Mouse (Mus musculus) forebrain, embryonic 11.5 days (tissue): ENCODE measurements at regions not wholly inside any gene's neighbourhood (a gene's known extent, or its start where the extent isn't known, plus 50 kb on each side); places are given as distances from the start of the nearest gene placed in this dataset.

Experiments
- ATAC-seq: fragments of 200-750 bp; cut with Nextera tagmentation; replicated peaks from 2 replicates; pipeline ENCODE4 v1.8.0; 2017; ENCODE audit warnings: moderate TSS enrichment; ENCODE audit not compliant: low FRiP score
- DNase-seq: peaks from one replicate; pipeline ENCODE4 v3.0.0-alpha.2; 2017; ENCODE audit warnings: low spot score
- H3K27ac ChIP-seq: fragments of 300-500 bp; sonication (generic); 2 replicates; pipeline ENCODE4 v1.5.1; 2014; ENCODE audit warnings: low read depth, low read length
- H3K27me3 ChIP-seq: fragments of 300-500 bp; sonication (generic); 2 replicates; pipeline ENCODE4 v1.6.1; 2014; ENCODE audit warnings: mild to moderate bottlenecking, low read length, mixed read lengths; ENCODE audit not compliant: control insufficient read depth, insufficient read depth
- H3K36me3 ChIP-seq: fragments of 300-500 bp; sonication (generic); 2 replicates; pipeline ENCODE4 v1.6.1; 2014; ENCODE audit warnings: mild to moderate bottlenecking, low read length, moderate library complexity, mixed read lengths; ENCODE audit not compliant: control insufficient read depth, insufficient read depth
- H3K4me1 ChIP-seq: fragments of 300-500 bp; sonication (generic); replicated peaks from 2 replicates; pipeline ENCODE4 v1.6.1; 2014; ENCODE audit warnings: low read length, mixed read lengths; ENCODE audit not compliant: control insufficient read depth, insufficient read depth
- H3K4me2 ChIP-seq: fragments of 300-500 bp; sonication (generic); 2 replicates; pipeline ENCODE4 v1.6.1; 2014; ENCODE audit warnings: low read depth, mild to moderate bottlenecking, low read length, moderate library complexity, mixed read lengths; ENCODE audit not compliant: severe bottlenecking
- H3K4me3 ChIP-seq: fragments of 300-500 bp; sonication (generic); 2 replicates; pipeline ENCODE4 v1.5.1; 2014; ENCODE audit warnings: low read depth, low read length
- H3K9ac ChIP-seq: fragments of 300-500 bp; sonication (generic); 2 replicates; pipeline ENCODE4 v1.6.1; 2014; ENCODE audit warnings: low read length
- H3K9me3 ChIP-seq: fragments of 300-500 bp; sonication (generic); 2 replicates; pipeline ENCODE4 v1.6.1; 2016; ENCODE audit warnings: low read length, mixed read lengths; ENCODE audit not compliant: control insufficient read depth
- WGBS: fragments of 180-500 bp; shearing (Covaris S2); extraction: QIAGEN DNeasy Blood & Tissue Kit; methylation state at CpG from one replicate; pipeline ENCODE4 v1.1.7; 2014; 5-methylcytosine and 5-hydroxymethylcytosine counted together

DNA sequence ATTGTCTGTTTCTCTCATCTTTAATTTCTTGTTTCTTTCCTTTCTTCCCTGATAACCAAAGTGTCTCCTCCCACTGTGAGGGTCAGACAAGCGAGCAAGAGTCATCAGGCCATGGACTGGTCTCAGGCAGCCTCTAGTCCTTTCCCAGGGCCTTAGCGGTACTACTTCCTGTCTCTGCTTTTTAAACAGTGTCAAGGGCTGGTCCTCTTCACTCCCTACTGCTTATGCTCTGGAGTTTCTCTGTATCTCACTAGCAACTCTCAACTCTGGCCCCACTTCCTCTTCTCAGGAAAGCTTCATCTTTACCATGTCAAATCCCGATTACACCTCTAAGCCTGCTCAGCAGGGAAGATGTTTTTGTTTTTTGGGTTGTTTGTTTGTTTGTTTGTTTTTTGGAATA lies 124.1 kb downstream of the Pten start:
- 94% methylated on average over 3 of the region's 3 CpGs for WGBS
- Histone ChIP-seq H3K9ac (no peak overlapping the region), H3K4me3 (no peak overlapping the region), H3K27me3 (no peaks in the 10 kb centered on the region), H3K9me3 (no peaks in the 10 kb centered on the region), H3K27ac (no peak overlapping the region), H3K4me1 (no peaks in the 10 kb centered on the region), H3K4me2 (no peak overlapping the region), H3K36me3 (no peaks in the 10 kb centered on the region)
- DNase-seq: no peak
- no peak for ATAC-seq

DNA sequence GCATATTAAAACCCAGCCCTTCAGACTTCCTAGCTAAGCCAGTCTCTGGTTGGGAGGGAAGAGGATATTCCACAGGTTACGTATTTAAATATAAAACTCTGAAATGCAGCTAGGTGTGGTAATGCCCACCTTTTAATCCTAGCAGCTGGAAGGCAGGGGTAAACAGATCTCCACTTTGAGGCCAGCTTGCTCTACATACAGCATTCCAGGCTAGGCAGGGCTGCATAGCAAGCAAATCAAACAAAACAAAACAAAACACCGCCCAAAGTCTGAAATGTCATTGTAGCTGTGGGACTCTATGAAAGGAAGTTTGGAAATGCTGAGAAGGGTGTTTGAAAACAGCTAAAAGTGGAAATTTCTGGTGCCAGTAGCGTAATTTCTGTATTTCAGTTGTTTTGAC lies 127.0 kb downstream of the Pten start:
- Histone ChIP-seq H3K4me1 (no peaks in the 10 kb centered on the region), H3K4me2 (no peak overlapping the region), H3K9ac (no peak overlapping the region), H3K27ac (no peak overlapping the region), H3K9me3 (no peaks in the 10 kb centered on the region), H3K4me3 (no peak overlapping the region), H3K27me3 (no peaks in the 10 kb centered on the region), H3K36me3 (no peaks in the 10 kb centered on the region)
- WGBS: 79% methylated on average over 3 of the region's 3 CpGs
- no peak for DNase-seq
- no peak for ATAC-seq

DNA sequence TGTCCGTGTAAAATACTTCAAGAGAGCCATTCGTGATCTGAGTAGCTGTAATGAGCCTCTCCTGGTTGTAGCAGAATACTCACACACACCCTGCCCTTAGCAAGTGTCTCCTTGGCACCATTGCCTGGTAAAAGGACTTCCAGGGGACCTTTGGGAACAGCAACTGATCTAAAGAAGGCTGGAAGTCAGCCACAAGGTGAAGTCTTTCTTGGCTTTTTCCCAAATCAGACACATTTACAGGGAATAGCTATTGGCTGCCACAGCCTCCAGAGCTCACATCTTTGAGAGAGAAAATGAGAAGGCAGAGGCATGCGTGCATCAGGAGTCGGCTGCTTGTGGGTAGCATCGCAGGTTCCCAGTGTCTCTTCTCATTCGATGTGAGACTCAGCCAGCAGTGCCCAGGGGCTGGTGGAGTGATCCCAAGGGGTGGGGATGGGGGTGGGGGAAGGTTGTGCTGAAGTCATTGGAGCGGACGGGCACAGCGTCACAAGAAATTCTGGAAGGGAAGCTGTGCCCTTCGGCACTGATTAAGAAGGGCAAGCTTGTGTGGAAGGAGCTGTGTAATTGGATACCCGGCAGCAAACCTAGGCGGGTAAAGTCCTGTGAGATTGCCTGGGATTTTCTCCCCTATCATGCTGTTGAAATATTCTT lies 128.3 kb downstream of the Pten start:
- H3K4me3 ChIP-seq: no peak overlapping the region
- DNase-seq (no peak), ATAC-seq (no peak)
- 38% methylated on average over 12 of the region's 12 CpGs for WGBS
- no peak overlapping the region for H3K4me2 ChIP-seq
- no peak overlapping the region for H3K9ac ChIP-seq
- no peaks in the 10 kb centered on the region for H3K27me3 ChIP-seq
- no peaks in the 10 kb centered on the region for H3K4me1 ChIP-seq
- no peak overlapping the region for H3K27ac ChIP-seq
- H3K9me3 ChIP-seq: no peaks in the 10 kb centered on the region
- H3K36me3 ChIP-seq: no peaks in the 10 kb centered on the region

DNA sequence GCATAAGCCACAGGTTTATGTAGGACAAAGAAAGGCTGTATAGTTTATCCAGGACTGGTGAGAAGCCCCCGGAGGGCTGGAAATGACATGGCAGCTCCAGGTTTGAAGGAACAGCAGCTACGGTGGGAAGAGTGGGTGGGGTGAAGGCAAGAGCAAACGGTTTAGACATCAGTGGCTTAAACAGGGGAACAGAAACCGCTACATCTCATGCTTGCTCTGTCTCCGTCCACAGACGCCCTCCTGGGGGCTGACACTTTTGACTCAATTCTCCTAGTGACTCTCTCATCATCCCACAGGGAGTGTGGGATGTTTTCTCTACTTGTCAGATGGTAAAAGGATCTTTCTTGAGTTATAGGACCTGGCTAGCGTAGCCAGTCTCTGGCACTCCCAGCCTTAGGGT lies 129.9 kb downstream of the Pten start:
- Histone ChIP-seq H3K4me3 (no peak overlapping the region), H3K36me3 (no peaks in the 10 kb centered on the region), H3K9me3 (no peaks in the 10 kb centered on the region), H3K9ac (no peak overlapping the region), H3K4me1 (no peaks in the 10 kb centered on the region), H3K27ac (no peak overlapping the region), H3K4me2 (no peak overlapping the region), H3K27me3 (no peaks in the 10 kb centered on the region)
- no peak for ATAC-seq
- 88% methylated on average over 7 of the region's 7 CpGs for WGBS
- no peak for DNase-seq

DNA sequence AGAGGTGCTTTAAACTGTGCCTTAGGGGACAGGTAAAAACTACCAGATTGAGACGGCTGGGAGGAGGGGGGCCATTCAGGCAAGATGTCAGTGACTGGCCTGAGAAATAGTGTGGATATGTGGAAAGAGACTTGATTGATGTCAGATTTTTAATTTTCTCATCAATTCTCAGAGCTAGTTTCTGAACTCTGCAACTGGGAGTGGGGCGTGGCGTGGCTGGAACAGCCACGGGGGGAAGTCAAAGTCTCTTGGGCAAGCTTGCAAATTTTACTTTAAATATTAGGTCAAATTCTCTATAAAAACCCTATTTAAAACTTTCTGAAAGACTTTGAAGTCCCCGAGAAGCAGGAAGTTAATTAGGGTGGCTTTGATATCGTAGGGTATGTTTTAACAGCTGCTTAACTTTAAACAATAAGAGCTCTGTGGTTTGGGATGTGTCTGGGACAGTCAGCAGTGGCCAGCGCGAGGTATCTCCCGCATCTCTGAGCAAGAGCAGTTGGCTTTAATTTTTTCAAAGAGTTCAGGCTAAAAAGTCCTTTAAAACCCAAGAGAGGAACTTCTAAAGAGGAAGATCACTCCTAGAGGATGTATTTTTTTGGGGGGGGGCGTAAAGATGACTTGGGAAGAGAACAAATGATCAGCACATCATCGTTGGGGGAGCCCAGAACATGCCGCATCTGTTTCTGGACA lies 131.5 kb downstream of the Pten start:
- no peaks in the 10 kb centered on the region for H3K36me3 ChIP-seq
- H3K4me2 ChIP-seq: no peak overlapping the region
- ATAC-seq: no peak
- DNase-seq: no peak
- H3K4me1 ChIP-seq: no peaks in the 10 kb centered on the region
- H3K4me3 ChIP-seq: no peak overlapping the region
- no peak overlapping the region for H3K9ac ChIP-seq
- H3K27me3 ChIP-seq: no peaks in the 10 kb centered on the region
- no peaks in the 10 kb centered on the region for H3K9me3 ChIP-seq
- no peak overlapping the region for H3K27ac ChIP-seq
- whole genome bisulfite sequencing: 66% methylated on average over 12 of the region's 12 CpGs

DNA sequence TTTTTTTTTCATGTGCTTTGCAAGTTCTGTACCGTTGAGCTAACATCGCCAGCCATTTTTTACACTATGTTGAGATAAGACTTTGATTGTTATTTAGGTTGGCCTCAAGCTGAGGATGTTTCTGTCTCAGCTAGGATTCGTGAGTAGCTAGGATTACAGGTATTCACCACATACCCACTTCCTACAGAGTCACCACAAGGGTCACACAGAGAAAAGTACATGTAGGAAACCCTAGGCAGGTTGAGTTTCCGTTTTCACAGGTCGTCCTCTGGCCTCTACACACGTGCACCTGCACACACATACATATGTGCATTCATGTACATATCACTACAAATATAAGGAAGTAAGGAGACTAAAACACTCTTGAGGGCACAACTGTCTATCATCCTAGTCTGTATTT lies 133.5 kb downstream of the Pten start:
- Histone ChIP-seq H3K4me3 (no peak overlapping the region), H3K36me3 (no peaks in the 10 kb centered on the region), H3K9ac (no peak overlapping the region), H3K27me3 (no peaks in the 10 kb centered on the region), H3K27ac (no peak overlapping the region), H3K4me2 (no peak overlapping the region), H3K9me3 (no peaks in the 10 kb centered on the region), H3K4me1 (no peaks in the 10 kb centered on the region)
- ATAC-seq: no peak
- DNase-seq: no peak
- WGBS: 87% methylated on average over 6 of the region's 6 CpGs

DNA sequence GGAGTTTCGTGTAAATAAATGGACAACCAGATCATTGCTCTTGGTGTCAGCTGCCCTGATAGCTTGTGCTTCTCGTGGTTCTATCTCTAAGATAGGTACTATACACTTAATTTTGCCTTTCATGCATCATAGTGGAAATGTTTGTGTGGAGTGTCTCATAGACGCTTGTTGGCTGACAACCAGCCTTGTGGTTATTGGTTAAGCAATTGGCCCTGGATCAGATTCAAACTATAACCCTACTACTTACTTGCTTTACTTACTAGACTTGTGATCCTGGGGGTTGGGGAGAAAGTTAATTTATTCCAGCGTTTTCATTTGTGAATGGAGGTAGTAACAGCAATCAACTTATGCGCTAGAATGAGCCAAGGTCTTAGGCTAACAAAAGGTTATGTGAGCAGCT lies 135.2 kb downstream of the Pten start:
- no peak for ATAC-seq
- H3K4me2 ChIP-seq: no peak overlapping the region
- H3K9ac ChIP-seq: no peak overlapping the region
- 87% methylated on average over 5 of the region's 5 CpGs for WGBS
- no peak overlapping the region for H3K27ac ChIP-seq
- H3K27me3 ChIP-seq: no peaks in the 10 kb centered on the region
- H3K4me3 ChIP-seq: no peak overlapping the region
- no peaks in the 10 kb centered on the region for H3K9me3 ChIP-seq
- no peaks in the 10 kb centered on the region for H3K4me1 ChIP-seq
- no peaks in the 10 kb centered on the region for H3K36me3 ChIP-seq
- DNase-seq: no peak

DNA sequence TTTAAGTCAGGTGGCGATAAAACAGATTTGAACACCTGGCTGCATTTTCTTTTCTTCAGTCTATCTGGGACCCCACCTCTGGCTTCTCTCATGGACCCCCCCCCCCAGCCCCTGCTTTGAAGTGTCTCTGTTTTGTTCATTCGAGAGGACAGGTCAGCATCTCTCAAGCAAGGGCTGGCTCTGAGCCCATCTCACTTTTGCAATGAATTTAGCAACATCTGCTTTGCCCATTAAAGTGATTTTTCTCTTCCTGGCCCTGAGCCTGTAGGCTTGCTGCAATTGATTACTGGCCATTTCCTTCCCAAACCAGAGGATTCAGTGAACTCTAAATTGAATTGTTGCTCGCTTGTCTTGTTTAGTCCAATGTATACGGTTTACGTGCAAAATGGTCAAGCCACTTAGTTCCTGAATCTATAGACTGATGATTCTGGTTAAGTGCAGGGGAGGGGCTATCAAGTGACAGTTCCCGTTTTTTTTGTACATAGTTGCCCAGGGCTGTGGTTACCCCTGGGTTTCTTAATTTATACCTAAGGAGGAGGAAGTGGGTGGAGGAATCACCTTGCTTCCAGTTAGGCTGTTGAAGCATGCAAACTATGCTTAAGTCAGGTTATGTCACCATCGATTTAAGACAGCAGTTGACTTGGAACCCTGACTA lies 146.3 kb downstream of the Pten start:
- ATAC-seq (no peak), DNase-seq (no peak)
- Histone ChIP-seq H3K9me3 (no peaks in the 10 kb centered on the region), H3K4me3 (no peak overlapping the region), H3K4me2 (no peak overlapping the region), H3K27ac (no peak overlapping the region), H3K27me3 (no peaks in the 10 kb centered on the region), H3K9ac (no peak overlapping the region), H3K36me3 (no peaks in the 10 kb centered on the region), H3K4me1 (no peaks in the 10 kb centered on the region)
- WGBS: 77% methylated on average over 7 of the region's 7 CpGs

DNA sequence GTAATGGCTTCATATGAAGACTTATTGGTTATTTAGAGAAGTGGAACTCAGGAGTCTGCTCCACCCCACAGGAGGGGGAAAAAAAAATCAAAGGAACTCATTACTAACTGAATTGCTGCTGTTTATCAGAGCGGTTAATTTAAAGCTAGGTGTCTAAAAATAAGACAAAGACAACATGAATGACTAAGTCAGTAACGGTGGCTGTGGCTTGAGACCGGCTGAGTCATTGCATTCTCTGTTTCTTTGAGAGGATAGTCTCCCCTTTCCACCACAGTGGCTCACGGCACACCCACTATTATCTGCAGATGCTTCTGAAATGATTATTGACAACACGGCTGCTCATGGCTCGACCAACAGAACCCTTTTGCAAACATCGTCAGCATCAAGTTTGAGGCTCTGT lies 147.2 kb downstream of the Pten start:
- 59% methylated on average over 7 of the region's 7 CpGs for WGBS
- Histone ChIP-seq H3K9me3 (no peaks in the 10 kb centered on the region), H3K4me3 (no peak overlapping the region), H3K27ac (no peak overlapping the region), H3K4me2 (no peak overlapping the region), H3K9ac (no peak overlapping the region), H3K36me3 (no peaks in the 10 kb centered on the region), H3K4me1 (no peaks in the 10 kb centered on the region), H3K27me3 (no peaks in the 10 kb centered on the region)
- ATAC-seq: no peak
- DNase-seq: no peak
